Mouse (Mus musculus) limb, embryonic 11.5 days (tissue): ENCODE measurements around the gene Nudt3. TPM values are rescaled to one million over a fixed set of nuclear protein-coding genes. Genes with fewer than 3 reads are reported as not detected.

Experiments
- ATAC-seq: fragments of 200-750 bp; cut with Nextera tagmentation; 2 replicates; pipeline ENCODE4 v1.8.0; 2017; ENCODE audit warnings: low read depth; ENCODE audit not compliant: insufficient number of reproducible peaks, low FRiP score, low TSS enrichment
- DNase-seq: peaks from one replicate; pipeline ENCODE4 v3.0.0-alpha.2; 2015; ENCODE audit warnings: low spot score
- H3K27ac ChIP-seq: fragments of 300-500 bp; sonication (generic); replicated peaks from 2 replicates; pipeline ENCODE4 v1.5.1; 2014; ENCODE audit warnings: low read depth, mild to moderate bottlenecking, low read length
- H3K27me3 ChIP-seq: fragments of 300-500 bp; sonication (generic); 2 replicates; pipeline ENCODE4 v1.6.1; 2014; ENCODE audit warnings: mild to moderate bottlenecking, low read length, mixed read lengths; ENCODE audit not compliant: control insufficient read depth, insufficient read depth
- H3K36me3 ChIP-seq: fragments of 300-500 bp; sonication (generic); 2 replicates; pipeline ENCODE4 v1.6.1; 2014; ENCODE audit warnings: mild to moderate bottlenecking, low read length, moderate library complexity, mixed read lengths; ENCODE audit not compliant: control insufficient read depth, insufficient read depth
- H3K4me1 ChIP-seq: fragments of 300-500 bp; sonication (generic); 2 replicates; pipeline ENCODE4 v1.6.1; 2014; ENCODE audit warnings: low read length, mixed read lengths; ENCODE audit not compliant: control insufficient read depth, insufficient read depth
- H3K4me2 ChIP-seq: fragments of 300-500 bp; sonication (generic); 2 replicates; pipeline ENCODE4 v1.6.1; 2014; ENCODE audit warnings: low read depth, mild to moderate bottlenecking, moderate library complexity; ENCODE audit not compliant: severe bottlenecking
- H3K4me3 ChIP-seq: fragments of 300-500 bp; sonication (generic); 2 replicates; pipeline ENCODE4 v1.5.1; 2014; ENCODE audit warnings: low read depth, low read length
- H3K9ac ChIP-seq: fragments of 300-500 bp; sonication (generic); 2 replicates; pipeline ENCODE4 v1.6.1; 2014; ENCODE audit warnings: mild to moderate bottlenecking, low read length
- H3K9me3 ChIP-seq: fragments of 300-500 bp; sonication (generic); 2 replicates; pipeline ENCODE4 v1.6.1; 2016; ENCODE audit warnings: low read length; ENCODE audit not compliant: control insufficient read depth
- WGBS: fragments of 180-500 bp; shearing (Covaris S2); extraction: QIAGEN DNeasy Blood & Tissue Kit; methylation state at CpG from one replicate; pipeline ENCODE4 v1.1.7; 2014; 5-methylcytosine and 5-hydroxymethylcytosine counted together
- polyA plus RNA-seq: library from polyadenylated mRNA; unstranded; fragments of >200 nt; fragmentation: Nextera tagmentation; extraction: Ambion mirVana; gene quantifications from 2 replicates; pipeline ENCODE4 v1.2.1, GENCODE M21; 2014

Gene Nudt3
- polyA plus RNA-seq, 1 experiment from 2014 or later, result 42.2 TPM

DNA sequence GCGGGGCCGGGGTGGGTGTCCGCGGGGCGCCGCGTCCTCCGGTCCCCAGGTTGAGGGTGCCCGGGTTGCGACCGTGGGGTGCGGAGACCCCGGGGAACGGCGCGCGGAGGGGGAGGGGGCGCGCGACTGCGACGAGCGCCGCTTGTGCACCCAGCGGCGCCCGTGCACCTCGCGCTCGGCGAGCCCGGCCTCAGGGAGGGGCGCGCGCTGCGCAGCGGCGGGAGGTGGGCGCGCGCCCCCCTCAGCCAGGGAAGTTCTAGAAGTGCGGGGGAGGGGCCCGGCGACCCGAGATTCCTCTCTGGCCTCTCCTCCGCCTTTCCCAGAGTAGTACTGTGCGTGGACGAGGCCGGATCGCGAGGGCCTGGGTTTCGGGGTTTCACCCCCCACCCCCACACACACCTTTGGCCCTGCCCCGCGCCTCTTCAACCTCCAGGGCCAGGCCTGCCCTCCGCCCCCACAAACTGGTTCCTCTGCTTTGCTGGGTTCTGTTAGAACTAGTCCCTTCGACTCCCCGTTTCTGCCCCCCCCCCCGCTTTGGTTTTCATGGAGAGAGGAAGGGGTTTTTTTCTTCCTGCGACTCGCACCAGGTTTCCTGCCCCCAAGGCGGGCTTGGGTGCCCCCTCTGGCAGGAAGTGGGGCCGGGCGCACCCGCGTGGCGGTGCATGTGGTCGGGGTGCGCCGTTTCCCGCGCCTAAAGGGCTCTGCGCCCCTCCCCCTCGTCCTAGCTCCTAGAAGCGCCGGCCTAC, 65.9 kb downstream of the Nudt3 start:
- Histone ChIP-seq H3K4me1 (peaks cover 19% of the 10 kb centered on the region), H3K27me3 (no peaks in the 10 kb centered on the region), H3K36me3 (peaks cover 14% of the 10 kb centered on the region; the same call in 1 of the 2 replicates), H3K27ac (peak overlapping the region; percentile 99), H3K4me2 (peak overlapping the region; percentile 96), H3K9ac (peak overlapping the region; percentile 93), H3K4me3 (peak overlapping the region; percentile 78), H3K9me3 (no peaks in the 10 kb centered on the region)
- under 1% methylated on average over 61 of the region's 75 CpGs for WGBS
- ATAC-seq (no peak), DNase-seq (peak; percentile 84)

DNA sequence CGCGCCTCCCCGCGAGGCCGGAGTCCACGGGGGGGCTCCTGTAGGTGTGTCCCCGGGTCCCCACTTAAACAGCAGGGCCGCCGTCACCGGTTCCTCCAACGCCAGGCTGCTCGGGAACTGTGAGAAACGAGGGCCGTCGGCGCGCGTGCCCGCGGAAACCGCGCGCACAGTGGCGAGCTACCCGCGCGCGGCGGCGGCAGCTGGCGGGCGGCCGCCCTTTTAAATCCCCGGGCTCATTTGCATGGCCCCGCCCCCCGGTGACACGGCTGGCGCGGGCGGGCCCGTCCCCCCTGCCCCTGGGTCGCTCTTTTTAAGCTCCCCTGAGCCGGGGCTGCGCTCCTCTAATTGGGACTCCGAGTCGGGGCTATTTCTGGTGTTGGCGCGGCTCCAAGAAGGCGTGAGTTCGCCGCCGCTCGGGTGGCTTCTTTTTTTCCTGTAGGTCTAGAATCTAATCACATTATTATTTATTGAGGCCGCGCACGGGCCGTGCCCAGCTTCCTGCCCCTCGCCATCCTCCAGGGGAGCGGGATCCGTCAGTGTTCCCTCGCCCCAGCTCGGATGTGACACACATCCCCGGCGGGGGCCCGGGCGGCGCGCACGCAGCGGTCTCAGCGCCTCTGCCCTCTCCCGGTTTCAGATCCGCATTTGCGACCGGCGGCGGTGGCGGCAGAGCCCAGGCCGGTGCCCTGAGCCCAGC, 66.8 kb downstream of the Nudt3 start, which contains the start of gene Hmga1:
Gene Hmga1 (plus strand): TSS at position 183 of the 697 bp plus-strand sequence.
- no peaks in the 10 kb centered on the region for H3K9me3 ChIP-seq
- DNase-seq (peak; percentile 95), ATAC-seq (peak; percentile 62)
- peaks cover 16% of the 10 kb centered on the region for H3K4me1 ChIP-seq
- WGBS, result under 1% methylated on average over 79 of the region's 79 CpGs
- peak within 1 kb of the TSS; percentile 99 for H3K27ac ChIP-seq
- H3K4me3 ChIP-seq, result peak within 1 kb of the TSS; percentile 78
- H3K4me2 ChIP-seq, result peak within 1 kb of the TSS; percentile 96
- H3K9ac ChIP-seq, result peak within 1 kb of the TSS; percentile 93
- H3K36me3 ChIP-seq, result peaks cover 7% of the 10 kb centered on the region; the same call in 1 of the 2 replicates
- no peaks in the 10 kb centered on the region for H3K27me3 ChIP-seq

DNA sequence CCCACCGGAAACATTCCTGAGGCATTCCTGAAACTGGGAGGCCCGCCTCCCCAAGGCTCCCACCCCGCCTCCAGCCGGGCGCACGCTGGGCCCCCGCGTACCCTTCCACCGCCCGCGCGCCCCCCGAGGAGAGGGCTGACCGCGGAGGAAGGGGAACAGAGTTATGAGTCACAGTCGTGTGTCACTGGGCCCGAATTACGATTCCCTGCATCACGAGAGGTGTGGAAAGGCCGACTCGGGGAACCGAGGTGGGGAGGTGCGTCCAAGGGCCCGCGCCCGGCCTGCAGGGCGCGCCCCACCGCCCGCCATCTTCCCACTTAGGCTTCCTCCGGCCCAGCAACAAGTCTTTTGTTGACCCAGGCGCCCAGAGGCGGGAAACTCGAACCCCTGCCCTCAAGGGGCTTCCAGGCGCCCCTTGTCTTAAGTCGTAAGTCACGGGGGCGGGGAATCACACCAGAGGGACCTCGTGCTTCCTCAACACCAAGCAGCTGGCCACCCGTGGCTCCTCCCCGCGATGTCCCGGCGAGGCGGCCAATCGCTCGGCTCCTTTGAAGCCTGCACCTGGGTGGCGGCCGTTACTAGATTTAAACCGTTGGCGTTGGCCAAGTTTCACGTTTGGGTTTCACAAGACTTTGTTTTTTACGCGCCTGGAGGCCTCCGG, 67.7 kb downstream of the Nudt3 start:
- H3K4me1 ChIP-seq, result peaks cover 14% of the 10 kb centered on the region
- peaks cover 3% of the 10 kb centered on the region; the same call in 1 of the 2 replicates for H3K36me3 ChIP-seq
- under 1% methylated on average over 44 of the region's 55 CpGs for WGBS
- H3K27me3 ChIP-seq, result no peaks in the 10 kb centered on the region
- H3K9me3 ChIP-seq, result no peaks in the 10 kb centered on the region
- peak overlapping the region; percentile 93 for H3K9ac ChIP-seq
- DNase-seq (peak; percentile 94), ATAC-seq (peak; percentile 59)
- peak overlapping the region; percentile 96 for H3K4me2 ChIP-seq
- H3K4me3 ChIP-seq, result peak overlapping the region; percentile 78
- peak overlapping the region; percentile 99 for H3K27ac ChIP-seq

DNA sequence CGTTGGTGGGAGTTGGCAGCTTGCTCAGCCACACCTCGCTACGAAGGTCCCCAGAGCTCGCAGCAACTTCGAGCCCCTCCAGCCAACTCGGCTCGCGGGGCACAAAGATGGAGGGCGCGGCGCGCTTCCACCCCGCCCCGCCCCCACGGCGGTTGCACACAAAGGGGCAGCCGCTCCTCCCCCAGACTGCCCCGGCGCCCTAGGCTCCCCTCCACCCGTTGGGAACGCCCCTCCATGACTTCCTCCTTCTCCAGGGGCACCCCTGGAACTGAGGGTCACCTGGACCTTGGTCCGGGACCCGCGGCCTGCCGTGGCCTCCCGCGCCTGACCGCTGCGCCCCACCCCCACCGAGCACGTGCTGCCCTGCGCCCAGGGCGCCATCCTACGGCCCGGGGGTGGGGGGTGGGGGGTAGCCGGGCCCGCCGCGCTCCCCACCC, 68.2 kb downstream of the Nudt3 start:
- peak; percentile 94 for DNase-seq
- 0 out of 2 replicates have a peak, but pooled peaks cover 2% of the 10 kb centered on the region for H3K36me3 ChIP-seq
- H3K9ac ChIP-seq, result peak overlapping the region; percentile 93
- peak overlapping the region; percentile 99 for H3K27ac ChIP-seq
- WGBS, result under 1% methylated on average over 32 of the region's 39 CpGs
- peaks cover 13% of the 10 kb centered on the region for H3K4me1 ChIP-seq
- peak overlapping the region; percentile 96 for H3K4me2 ChIP-seq
- peak overlapping the region; percentile 78 for H3K4me3 ChIP-seq
- ATAC-seq, result peak; percentile 48
- no peaks in the 10 kb centered on the region for H3K9me3 ChIP-seq
- H3K27me3 ChIP-seq, result no peaks in the 10 kb centered on the region

DNA sequence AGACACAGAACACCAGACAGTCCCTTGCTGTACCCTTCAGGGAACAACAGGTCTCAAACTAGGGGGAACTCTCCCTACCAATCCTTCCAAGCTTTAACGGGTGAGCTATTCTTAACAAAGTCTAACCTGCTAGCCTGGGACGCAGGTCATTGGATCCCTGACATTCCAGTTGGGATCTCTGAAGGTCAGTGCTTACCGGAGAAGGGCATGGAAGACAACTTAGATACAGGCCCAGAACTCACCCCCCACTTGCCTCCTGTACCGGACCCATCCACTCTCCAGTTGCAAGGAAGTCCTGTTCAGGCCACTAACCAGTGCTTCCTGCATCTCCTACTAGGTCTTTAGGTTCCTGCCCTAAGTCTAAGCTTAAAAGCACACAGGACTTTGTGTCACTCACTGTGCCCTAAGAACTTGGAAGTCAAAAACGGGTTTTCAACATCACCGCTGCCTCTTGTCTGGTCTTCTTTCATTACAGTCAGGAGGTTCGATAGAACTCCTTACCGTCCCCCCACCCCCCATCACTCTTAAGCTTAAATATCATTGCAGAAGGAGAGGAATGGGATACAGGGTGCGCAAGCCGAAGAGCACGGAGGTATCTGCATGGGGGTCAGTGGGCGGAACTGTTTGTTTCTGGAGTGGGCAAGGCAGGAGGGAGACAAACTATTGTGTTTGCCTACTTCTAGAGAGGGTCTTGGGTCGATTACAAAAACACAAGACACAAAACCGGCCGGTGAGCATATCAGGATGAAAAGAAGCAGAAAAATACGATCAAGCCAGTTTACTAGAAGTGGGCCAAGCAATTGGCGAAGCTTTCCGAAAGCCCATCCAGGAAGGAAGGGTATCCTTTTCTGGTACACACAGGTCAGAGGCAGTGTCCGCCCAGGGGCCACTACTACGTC, 69.0 kb downstream of the Nudt3 start:
- no peak for ATAC-seq
- H3K4me3 ChIP-seq, result peak overlapping the region; percentile 78
- H3K27ac ChIP-seq, result peak overlapping the region; percentile 99
- peak overlapping the region; percentile 93 for H3K9ac ChIP-seq
- H3K4me2 ChIP-seq, result peak overlapping the region; percentile 96
- H3K9me3 ChIP-seq, result no peaks in the 10 kb centered on the region
- DNase-seq, result no peak
- no peaks in the 10 kb centered on the region for H3K27me3 ChIP-seq
- no peaks in the 10 kb centered on the region for H3K36me3 ChIP-seq
- peaks cover 11% of the 10 kb centered on the region for H3K4me1 ChIP-seq
- 45% methylated on average over 20 of the region's 20 CpGs for WGBS

DNA sequence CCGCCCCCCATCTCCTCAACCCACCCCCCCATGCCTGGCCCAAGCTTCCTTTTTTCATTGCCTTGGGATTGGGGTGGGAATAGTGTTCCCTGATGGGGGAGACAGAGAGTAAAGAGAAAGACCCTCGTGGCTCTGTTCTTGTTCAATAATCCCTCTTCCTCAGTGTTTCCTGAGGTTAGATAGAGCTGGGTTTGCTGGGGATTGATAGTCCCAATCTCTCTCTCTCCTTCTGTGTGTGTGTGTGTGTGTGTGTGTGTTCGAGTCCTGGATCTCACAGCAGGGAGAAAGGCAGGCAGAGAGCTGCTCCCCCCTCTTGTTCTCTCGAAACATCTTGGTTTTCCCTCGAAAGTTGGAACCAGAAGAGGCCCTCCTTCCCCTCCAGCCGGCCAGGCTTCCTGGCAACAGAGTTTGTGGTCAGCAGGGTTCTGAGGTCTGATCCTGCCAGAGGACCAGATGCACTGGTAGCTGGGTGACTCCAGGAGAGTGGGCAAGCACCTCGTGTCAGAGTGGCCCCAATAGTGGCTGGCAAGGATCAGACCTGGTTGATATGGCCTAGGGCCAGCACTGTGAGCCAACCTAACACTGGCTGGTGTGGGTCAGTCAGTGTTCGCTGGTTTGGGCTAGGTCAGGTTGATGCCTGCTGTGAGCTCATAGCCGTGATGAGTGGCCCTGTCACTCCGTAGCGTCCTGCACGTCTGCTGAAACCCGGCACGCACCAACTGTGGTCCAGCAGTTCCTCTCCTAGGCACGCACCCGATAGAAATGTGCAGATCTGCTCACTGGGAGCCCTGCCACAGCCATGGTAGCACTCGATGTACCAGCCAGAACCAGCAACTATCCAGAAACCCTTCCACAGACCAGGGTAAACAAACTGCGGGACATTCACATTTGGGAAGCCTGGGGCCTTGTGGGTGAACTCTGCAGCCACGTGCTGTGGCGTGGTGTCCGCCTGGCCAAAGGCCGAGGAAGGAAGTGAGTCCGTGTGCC, 70.8 kb downstream of the Nudt3 start:
- Histone ChIP-seq H3K9me3 (no peaks in the 10 kb centered on the region), H3K4me2 (no peak overlapping the region), H3K36me3 (no peaks in the 10 kb centered on the region), H3K9ac (no peak overlapping the region; the same call in 1 of the 2 replicates), H3K4me1 (peaks cover 7% of the 10 kb centered on the region), H3K27me3 (no peaks in the 10 kb centered on the region), H3K27ac (no peak overlapping the region), H3K4me3 (no peak overlapping the region)
- 82% methylated on average over 23 of the region's 23 CpGs for WGBS
- ATAC-seq, result no peak
- DNase-seq, result no peak

DNA sequence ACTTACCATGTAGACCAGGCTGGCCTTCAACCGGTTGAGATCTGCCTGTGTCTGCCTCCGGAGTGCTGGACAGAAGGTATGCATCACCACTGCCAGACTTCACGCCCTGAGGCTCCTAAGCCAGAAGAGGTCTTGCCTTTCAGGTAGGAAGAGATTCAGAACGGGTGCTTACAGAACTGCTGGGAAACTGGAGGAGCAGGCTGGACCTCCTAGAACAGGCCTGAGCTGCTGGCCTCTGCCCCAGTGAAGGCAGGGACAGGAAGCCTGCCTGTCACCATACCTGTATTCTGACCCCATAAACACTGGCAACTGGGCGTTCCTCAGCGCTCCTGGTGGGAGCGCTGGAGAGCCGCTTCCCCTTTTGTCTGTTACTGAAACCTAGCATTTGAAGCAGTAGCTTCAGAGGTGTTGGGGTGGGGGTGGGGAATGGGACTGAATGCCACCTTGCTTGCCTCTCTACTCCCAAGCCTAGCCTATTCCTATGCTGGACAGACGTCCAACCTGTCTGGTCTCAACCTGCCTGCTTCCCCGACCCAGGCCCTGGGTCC, 71.8 kb downstream of the Nudt3 start:
- Histone ChIP-seq H3K4me2 (no peak overlapping the region), H3K27ac (no peak overlapping the region), H3K4me1 (peaks cover 9% of the 10 kb centered on the region), H3K36me3 (no peaks in the 10 kb centered on the region), H3K27me3 (no peaks in the 10 kb centered on the region), H3K9ac (no peak overlapping the region; the same call in 1 of the 2 replicates), H3K4me3 (no peak overlapping the region), H3K9me3 (no peaks in the 10 kb centered on the region)
- 50% methylated on average over 10 of the region's 10 CpGs for WGBS
- no peak for DNase-seq
- ATAC-seq, result no peak
